Mouse (Mus musculus) frontal cortex, adult 2 months (tissue): ENCODE data around the gene Galr3. TPM values are rescaled to one million over a fixed set of nuclear protein-coding genes. Genes with fewer than 3 reads are reported as not detected.
"Not testable (repeated sequence)": the region's sequence is repeated elsewhere in the genome, so short reads cannot be mapped to it uniquely, and the experiment has no call there.

Experiments
- DNase-seq, 2 experiments: peaks; one replicate each; pipeline ENCODE4 v3.0.0; 2022; ENCODE audit warnings: low spot score in 1 of 2; ENCODE audit errors: extremely low spot score in 1 of 2
- polyA plus RNA-seq: library from polyadenylated mRNA; depleted of rRNA; stranded (reverse); fragments of >200 nt; gene quantifications from 2 replicates; pipeline ENCODE4 v1.2.3, GENCODE M21; 2012

Gene Galr3
- polyA plus RNA-seq, 1 experiment, result 0.38 TPM

DNA sequence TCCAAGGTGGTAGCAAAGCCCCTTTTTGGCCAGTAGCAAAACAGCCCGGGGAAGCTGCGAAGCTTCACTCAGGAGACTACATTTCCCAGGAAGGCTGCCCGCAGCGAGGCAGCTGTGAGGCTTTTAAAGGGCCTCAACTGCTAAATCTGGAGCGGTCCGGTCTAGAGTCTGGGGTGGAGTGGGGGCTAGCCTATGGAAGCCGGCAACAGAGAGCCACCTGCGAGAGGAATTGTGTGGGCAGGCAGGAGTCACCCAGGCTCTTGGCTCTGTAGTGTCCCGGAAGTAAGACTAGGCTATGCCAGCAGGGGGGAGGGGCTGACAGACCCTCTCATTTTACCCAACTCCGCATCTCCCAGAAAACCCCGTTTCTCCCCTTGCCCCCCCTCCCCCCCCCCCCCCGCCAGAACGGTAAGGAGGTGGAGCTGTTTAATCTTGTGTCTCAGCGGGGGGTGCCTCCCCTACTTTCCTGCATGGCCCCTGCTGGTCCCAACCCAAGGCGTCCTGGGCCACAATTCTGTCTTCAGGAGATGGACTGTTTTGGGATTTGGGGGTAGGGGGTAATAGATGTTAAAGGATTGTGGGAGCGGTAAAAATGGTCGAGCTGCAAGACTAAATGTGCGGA is 15.9 kb upstream of the Galr3 start:
- no peak for DNase-seq

- DNase-seq, result no peak
Observed at GRCm38 (mm10) chr15:79026511-79027290, 15.0 kb upstream of the Galr3 start.

- no peak for DNase-seq
Observed at GRCm38 (mm10) chr15:79027291-79028205, 14.1 kb upstream of the Galr3 start.

GRCm38 (mm10) chr15:79028237-79028738 is 13.4 kb upstream of the Galr3 start, which contains the start of gene H1f0:
Gene H1f0 (plus strand): TSS chr15:79028450.
- peak; percentile 79 to 95 for DNase-seq

DNA sequence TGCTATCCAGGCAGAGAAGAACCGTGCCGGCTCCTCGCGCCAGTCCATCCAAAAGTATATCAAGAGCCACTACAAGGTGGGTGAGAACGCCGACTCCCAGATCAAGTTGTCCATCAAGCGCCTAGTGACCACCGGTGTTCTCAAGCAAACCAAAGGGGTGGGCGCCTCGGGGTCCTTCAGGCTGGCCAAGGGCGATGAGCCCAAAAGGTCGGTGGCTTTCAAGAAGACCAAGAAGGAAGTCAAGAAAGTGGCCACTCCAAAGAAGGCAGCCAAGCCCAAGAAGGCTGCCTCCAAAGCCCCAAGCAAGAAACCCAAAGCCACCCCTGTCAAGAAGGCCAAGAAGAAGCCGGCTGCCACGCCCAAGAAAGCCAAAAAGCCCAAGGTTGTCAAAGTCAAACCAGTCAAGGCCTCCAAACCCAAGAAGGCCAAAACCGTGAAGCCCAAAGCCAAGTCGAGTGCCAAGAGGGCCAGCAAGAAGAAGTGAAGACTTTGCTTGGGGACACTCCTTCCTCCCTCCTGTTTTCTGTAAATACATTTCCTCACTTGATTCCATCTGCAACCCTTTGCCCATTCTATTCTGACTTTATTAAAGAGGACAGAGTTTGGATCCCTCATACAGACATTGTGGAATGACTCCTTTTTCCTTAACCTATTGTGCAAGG is 12.7 kb upstream of the Galr3 start:
- no peak for DNase-seq

DNA sequence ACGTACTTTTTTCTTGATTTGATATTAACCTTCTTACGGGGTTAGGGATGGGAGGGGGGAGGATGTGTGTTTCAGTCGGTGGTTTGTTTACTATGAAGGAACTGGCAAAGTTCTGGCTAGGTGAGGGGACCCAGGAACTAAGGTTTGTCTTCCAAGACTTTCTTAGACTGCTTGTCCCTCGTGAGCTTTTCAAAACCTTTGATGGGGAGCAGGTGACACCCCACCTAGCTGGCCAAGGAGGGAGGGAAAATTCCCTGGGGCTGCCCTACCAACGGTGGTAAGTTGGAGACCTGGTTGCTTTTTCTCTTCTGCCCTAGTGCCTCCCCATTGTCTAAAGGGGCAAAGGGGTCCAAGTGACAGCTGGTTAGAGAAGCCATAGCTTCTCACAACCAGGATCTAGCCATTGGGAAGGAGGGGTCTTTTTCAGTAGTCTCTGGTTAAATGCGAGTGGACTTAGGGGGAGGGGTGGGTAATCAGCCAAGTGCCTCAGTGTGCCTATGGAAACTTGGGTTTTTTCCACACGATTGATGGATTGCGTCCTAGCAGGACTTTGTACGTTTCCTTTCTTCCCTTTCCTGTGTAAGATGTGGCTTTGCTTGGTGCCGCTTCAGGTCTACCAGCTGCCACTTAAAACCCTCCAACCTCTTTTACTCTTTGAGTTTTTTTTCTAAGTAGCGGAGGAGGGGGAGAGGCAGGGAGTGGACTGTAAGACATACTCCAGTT is 12.0 kb upstream of the Galr3 start:
- no peak for DNase-seq

- DNase-seq, result peak; percentile 72 to 89
Observed at GRCm38 (mm10) chr15:79030551-79031435, 10.9 kb upstream of the Galr3 start.

DNA sequence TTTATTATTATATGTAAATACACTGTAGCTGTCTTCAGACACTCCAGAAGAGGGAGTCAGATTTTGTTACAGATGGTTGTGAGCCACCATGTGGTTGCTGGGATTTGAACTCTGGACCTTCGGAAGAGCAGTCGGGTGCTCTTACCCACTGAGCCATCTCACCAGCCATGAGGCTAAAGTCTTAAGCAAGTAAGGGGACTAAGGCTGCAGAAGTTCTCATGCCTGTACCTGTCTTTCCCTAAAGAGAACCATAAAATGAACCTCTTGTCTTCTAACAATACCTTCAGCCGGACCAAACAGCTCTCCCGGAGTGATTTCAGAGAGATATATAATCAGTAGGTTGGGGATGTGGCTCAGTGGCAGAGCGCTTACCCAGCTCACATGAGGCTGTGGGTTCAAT is 9.8 kb upstream of the Galr3 start:
- not testable (repeated sequence) for DNase-seq

GRCm38 (mm10) chr15:79037913-79038328 is 3.8 kb upstream of the Galr3 start:
- peak in 1 of 2 experiments; percentile 83 for DNase-seq

DNA sequence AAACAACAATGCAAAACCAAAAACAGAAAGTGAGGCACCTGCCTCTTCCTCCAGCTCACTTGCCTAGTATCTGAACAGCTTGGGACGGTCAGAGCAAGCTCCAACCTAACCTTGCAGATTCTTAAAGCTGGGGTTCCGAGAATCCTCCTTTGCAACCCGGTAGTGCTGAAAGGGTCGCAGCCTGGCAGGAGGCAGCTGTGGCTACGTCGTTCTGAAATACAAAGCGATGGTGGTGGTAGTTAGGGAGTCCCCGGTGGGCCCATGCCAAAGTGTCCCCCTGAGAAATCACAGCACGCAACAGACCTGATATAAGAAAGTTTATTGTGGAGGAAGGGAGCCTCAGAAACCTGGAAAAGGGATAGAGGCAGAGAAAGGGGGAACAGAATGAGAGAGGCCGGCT is 3.4 kb upstream of the Galr3 start:
- DNase-seq, result no peak

- DNase-seq, result peak in 1 of 2 experiments; percentile 68
Observed at GRCm38 (mm10) chr15:79038853-79039252, 2.8 kb upstream of the Galr3 start.

DNA sequence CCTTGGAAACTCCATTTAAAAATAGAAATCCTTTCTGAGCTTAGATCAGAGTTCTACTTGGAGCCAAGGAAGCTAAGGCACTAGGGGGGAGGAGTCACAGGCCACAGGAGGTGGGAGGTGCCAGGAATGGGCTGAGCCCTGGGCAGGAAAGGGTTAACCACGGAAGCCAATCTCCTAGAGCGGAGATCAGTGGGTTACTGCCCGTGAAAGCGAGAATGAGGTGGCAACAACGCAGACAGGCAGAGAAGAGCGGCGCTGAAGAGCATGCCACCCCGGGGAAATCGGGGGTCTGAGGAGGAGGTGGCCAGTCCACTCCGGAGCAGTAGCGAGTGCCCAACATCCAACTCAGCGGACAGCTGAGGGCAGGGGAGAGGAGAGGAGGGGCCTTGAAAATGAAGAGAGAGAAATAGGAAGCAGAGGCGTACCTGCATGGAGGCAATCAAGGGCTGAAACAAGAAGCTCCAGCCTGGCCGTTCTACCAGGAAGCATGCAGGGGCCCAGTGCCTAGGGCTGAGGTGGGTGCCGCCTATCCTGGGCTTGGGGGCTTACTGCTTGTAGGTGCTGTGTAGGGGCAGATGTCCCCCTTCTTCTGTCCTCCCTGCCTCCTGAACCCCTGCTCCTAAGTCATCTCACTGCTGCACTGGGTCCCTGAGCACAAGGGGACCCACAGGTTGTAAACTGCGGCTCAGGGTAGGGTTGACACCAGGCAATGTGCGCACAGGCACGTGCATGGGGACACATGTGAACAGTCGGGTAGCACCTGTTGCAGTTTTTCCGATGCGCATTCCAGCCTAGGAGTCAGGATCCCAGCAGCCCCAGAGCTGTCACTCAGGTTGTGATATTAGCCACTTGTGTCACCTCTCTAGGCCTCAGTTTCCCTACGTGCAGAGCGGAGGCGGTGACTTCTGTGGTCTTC is 926 bp upstream of the Galr3 start:
- DNase-seq, result no peak

DNA sequence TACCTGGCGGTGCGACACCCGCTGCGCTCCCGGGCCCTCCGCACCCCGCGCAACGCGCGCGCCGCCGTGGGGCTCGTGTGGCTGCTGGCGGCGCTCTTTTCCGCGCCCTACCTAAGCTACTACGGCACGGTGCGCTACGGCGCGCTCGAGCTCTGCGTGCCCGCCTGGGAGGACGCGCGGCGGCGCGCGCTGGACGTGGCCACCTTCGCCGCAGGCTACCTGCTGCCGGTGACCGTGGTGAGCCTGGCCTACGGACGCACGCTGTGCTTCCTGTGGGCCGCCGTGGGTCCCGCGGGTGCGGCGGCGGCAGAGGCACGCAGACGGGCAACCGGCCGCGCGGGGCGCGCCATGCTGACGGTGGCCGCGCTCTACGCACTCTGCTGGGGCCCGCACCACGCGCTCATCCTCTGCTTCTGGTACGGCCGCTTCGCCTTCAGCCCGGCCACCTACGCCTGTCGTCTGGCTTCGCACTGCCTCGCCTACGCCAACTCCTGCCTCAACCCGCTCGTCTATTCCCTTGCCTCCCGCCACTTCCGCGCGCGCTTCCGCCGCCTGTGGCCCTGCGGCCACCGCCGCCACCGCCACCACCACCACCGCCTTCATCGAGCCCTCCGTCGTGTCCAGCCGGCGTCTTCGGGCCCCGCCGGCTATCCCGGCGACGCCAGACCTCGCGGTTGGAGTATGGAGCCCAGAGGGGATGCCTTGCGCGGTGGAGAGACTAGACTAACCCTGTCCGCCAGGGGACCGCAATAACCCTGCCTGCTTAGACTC is 1.2 kb downstream of the Galr3 start:
- peak in 1 of 2 experiments; percentile 65 for DNase-seq

DNA sequence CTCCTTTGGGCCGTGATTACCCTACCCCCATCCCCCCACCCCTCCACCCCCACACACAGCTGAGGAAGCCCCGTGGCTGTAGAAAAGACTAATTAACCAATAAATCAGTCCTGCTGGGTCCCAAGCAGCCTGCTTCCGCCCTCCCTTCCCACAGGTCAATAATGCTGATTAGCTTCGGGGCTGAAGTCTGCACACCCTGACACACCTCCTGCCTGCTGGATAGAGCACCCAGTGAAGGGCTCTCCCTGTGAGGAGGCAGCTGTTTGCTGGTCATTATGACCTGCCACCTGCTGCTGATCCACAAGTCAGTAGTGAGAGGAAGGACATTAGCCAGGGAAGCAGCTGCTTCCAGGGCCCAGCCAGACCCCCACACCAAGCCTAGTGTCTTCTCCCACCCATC is 3.2 kb downstream of the Galr3 start:
- DNase-seq, result no peak

DNA sequence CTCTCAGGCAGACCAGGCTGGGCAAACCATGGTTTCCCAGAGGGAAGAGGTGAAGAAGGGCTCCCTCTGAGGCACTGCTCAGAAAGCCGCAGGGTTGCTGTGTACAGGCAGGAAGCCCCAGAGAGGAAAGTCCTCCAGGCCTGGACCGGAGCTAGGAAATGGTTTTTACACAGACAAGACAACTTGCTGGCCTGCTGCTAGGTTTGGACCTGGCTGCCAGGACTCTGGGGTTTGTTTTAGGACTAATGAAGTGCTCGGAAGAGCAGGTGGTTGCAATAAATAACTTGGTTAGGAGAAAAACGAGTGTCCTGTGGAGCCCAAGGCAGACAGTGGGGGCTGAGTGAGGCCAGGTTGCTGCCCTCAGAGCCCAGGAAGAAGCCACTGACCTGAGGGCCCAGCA is 6.5 kb downstream of the Galr3 start:
- no peak for DNase-seq

DNA sequence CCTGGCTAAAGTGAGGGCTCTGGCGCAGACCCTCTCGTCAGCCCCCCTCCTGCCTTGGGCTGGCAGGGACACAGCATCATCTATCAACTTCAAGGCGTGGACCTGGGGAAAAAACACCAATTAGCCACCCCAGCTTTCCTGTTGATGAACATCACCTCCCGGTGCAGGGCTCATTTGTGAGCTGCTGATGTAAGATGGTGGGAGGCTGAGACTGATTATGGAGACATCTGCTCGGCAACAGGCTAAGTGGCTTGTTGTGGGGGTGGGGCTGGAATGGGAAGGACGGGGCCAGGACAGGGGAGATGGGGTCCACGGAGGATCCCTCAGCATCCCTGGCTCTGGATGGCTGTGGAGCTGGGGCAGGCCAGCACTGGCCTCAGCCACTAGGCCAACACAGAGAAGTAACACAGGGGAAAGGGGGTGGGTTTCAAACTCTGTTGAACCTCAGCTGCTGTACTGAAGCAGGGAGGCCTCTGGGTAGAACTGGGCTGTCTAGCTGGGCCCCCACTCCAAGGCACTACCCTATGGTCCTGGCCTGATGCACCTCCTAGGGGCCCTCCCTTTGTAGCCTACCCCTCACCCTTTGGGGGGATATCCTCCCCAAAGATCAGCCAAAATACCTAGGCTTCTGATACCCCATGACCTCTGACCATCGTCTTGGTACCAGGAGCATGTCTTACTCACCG is 8.6 kb downstream of the Galr3 start:
- DNase-seq, result no peak
